Mouse (Mus musculus) B cell, adult 2 months (primary cell): ENCODE measurements around the gene Sowahc.

Experiments used
- DNase-seq, 2 experiments: peaks; one replicate each; pipeline ENCODE4 v3.0.0; 2022

Gene Sowahc

GRCm38 (mm10) chr10:59256533-59256932 is 34.8 kb downstream of the Sowahc start:
- no peak for DNase-seq

DNA sequence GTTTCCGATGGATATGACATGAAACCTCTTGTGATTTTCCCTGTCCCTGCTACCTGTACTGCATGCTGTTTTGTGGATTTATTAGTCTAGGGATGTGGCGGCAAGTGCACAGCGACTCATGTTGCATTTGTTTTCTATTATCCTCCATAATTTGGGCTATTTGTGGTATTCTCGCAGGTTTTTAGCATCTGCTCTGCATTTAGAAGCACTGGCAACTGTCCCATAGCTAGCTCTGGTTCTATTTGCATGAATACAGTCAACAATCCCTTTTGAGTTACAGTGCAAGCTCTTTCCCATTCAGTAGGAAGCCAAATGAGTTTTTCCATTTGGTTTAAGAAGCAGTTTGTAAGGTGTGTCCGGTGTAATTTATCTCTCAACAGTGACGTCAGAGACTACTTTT is 37.8 kb downstream of the Sowahc start:
- DNase-seq: no peak

GRCm38 (mm10) chr10:59261603-59262002 is 39.9 kb downstream of the Sowahc start:
- no peak for DNase-seq

GRCm38 (mm10) chr10:59262021-59262420 is 40.3 kb downstream of the Sowahc start:
- DNase-seq: no peak

- no peak for DNase-seq
Observed at GRCm38 (mm10) chr10:59262979-59263378, 41.2 kb downstream of the Sowahc start.

DNA sequence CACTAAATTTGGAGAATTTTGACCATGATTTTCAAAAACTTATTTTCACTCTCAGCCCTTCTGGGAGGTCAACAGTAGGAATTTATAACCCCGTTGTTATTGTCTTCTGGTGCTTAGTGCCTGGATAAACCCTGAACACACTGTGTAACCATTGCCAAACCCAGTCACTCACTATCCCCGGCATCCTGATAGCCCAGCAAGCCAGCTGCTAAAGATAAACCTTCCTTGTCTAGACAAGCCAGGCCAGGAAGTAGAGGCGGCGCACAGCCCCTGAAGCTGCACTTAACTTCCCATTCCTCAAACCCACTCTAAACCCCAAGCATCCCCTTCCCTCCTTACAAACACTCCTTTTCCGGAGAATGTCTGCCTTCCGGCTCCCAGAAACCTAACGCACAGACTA is 43.3 kb downstream of the Sowahc start:
- DNase-seq: no peak

GRCm38 (mm10) chr10:59265674-59266073 is 43.9 kb downstream of the Sowahc start:
- no peak for DNase-seq

GRCm38 (mm10) chr10:59266097-59266496 is 44.3 kb downstream of the Sowahc start:
- no peak for DNase-seq

DNA sequence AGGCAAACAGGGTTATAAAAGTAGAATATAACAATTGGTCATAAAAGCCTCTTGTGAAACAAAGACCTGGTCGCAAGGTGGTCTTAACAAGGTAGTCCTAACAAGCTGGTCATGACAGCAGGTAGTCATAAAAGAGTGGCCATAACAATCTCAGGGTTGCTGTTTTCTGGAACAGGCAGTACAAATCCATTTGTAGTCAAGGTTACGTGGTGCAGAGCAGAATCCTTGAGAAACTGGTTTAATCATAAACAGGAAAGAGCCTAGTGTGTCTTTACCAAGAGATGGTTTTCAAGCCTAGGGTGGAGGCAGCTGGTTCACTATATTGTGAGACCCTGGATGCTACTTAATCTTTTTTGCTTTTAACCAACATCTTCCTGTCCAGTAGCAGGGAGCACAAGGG is 45.5 kb downstream of the Sowahc start:
- no peak for DNase-seq

DNA sequence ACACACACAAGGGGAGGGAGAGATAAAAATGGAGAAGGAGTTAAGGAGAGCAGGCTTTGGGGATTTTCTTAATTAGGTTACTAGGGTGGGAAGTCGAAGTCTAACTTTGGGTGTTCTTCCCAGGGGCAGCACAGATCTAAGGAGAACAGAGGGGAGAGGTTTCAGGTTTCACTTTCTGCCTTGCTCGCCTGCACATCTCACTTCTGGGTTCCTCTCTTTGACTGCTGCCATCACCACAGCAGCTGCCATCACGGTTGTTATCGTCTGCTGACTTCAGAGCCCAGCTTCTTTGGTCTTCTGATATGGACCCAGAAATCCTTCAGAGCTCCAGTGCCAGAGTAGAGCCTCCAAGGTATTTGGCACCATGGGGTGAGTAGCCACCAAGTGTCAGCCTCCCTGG is 46.4 kb downstream of the Sowahc start:
- no peak for DNase-seq

GRCm38 (mm10) chr10:59268754-59269153 is 47.0 kb downstream of the Sowahc start:
- DNase-seq: no peak

GRCm38 (mm10) chr10:59275745-59276144 is 54.0 kb downstream of the Sowahc start:
- DNase-seq: no peak
